Mouse (Mus musculus) CH12.LX (cell line): ENCODE results near the gene Mrps18b.

ENCODE experiments used
- BHLHE40 ChIP-seq: IDR thresholded peaks from 2 replicates; pipeline ENCODE4 v1.6.1; 2011; ENCODE audit warnings: mild to moderate bottlenecking, low read depth, low read length, improper control_type of control experiment
- CHD1 ChIP-seq: IDR thresholded peaks from 2 replicates; pipeline ENCODE4 v1.6.1; 2012; ENCODE audit warnings: low read depth, low read length, improper control_type of control experiment, inconsistent platforms
- CTCF ChIP-seq, 2 experiments: IDR thresholded peaks in 1 of 2; conservative IDR thresholded peaks in 1 of 2; 2 replicates each; pipeline ENCODE4 v1.5.1; 2011 to 2012; ENCODE audit warnings: low read depth in 2 of 2, low read length in 2 of 2, improper control_type of control experiment in 1 of 2, inconsistent platforms in 1 of 2, mild to moderate bottlenecking in 1 of 2, moderate library complexity in 1 of 2
- EP300 ChIP-seq: IDR thresholded peaks from 2 replicates; pipeline ENCODE4 v1.6.1; 2011; ENCODE audit warnings: low read length, improper control_type of control experiment
- JUN ChIP-seq: IDR thresholded peaks from 2 replicates; pipeline ENCODE4 v1.6.1; 2011; ENCODE audit warnings: low read depth, mild to moderate bottlenecking, low read length, improper control_type of control experiment, moderate library complexity; ENCODE audit not compliant: insufficient read depth
- NRF1 ChIP-seq: IDR thresholded peaks from 2 replicates; pipeline ENCODE4 v1.6.1; 2014; ENCODE audit warnings: low read depth, mild to moderate bottlenecking, inconsistent platforms, low read length, improper control_type of control experiment, moderate library complexity
- PAX5 ChIP-seq: IDR thresholded peaks from 2 replicates; pipeline ENCODE4 v1.6.1; 2012; ENCODE audit warnings: low read length, inconsistent platforms, mixed read lengths
- POLR2A ChIP-seq: IDR thresholded peaks from 2 replicates; pipeline ENCODE4 v1.6.1; 2011; ENCODE audit warnings: low read depth, mild to moderate bottlenecking, improper control_type of control experiment, low read length
- UBTF ChIP-seq: IDR thresholded peaks from 2 replicates; pipeline ENCODE4 v1.6.1; 2012; ENCODE audit warnings: low read depth, mild to moderate bottlenecking, inconsistent platforms, low read length, improper control_type of control experiment, moderate library complexity
- USF2 ChIP-seq: conservative IDR thresholded peaks from 2 replicates; pipeline ENCODE4 v1.6.1; 2011; ENCODE audit warnings: low read depth, low read length, improper control_type of control experiment

GRCm38 (mm10) chr17:35870884-35871696 lies 45.1 kb downstream of the Mrps18b start:
- no peak for TF ChIP-seq USF2
- peak; percentile 63 to 70 for TF ChIP-seq CTCF (conservative IDR thresholded peaks at IDR 0.05 in 1 of 2, IDR thresholded peaks at IDR 0.05 in 1 of 2; ENCODE audit: low read depth in 2 of 2, low read length in 2 of 2)
- TF ChIP-seq CHD1: no peak
- no peak for TF ChIP-seq JUN
- no peak for TF ChIP-seq BHLHE40
- TF ChIP-seq PAX5: no peak
- TF ChIP-seq POLR2A: no peak
- no peak for TF ChIP-seq EP300
- TF ChIP-seq UBTF: no peak
- TF ChIP-seq NRF1: no peak
